Mouse (Mus musculus) liver, embryonic 16.5 days (tissue): Measurements from ENCODE around the gene Cd48. TPM values are rescaled to one million over a fixed set of nuclear protein-coding genes. Genes with fewer than 3 reads are reported as not detected.

Experiments used
- ATAC-seq: fragments of 200-750 bp; cut with Nextera tagmentation; 2 replicates; pipeline ENCODE4 v1.8.0; 2017; ENCODE audit warnings: low read depth, mild to moderate bottlenecking, moderate number of reproducible peaks, moderate library complexity
- H3K27ac ChIP-seq: fragments of 300-500 bp; sonication (generic); 2 replicates; pipeline ENCODE4 v1.5.1; 2014; ENCODE audit warnings: mild to moderate bottlenecking, low read length
- H3K27me3 ChIP-seq: fragments of 300-500 bp; sonication (generic); 2 replicates; pipeline ENCODE4 v1.6.1; 2014; ENCODE audit warnings: low read depth, low read length, mixed read lengths; ENCODE audit not compliant: control insufficient read depth, insufficient read depth
- H3K36me3 ChIP-seq: fragments of 300-500 bp; sonication (generic); 2 replicates; pipeline ENCODE4 v1.6.1; 2014; ENCODE audit warnings: mild to moderate bottlenecking; ENCODE audit not compliant: control insufficient read depth, insufficient read depth
- H3K4me1 ChIP-seq: fragments of 300-500 bp; sonication (generic); 2 replicates; pipeline ENCODE4 v1.6.1; 2014; ENCODE audit warnings: low read depth, low read length, mixed read lengths; ENCODE audit not compliant: control insufficient read depth
- H3K4me2 ChIP-seq: fragments of 300-500 bp; sonication (generic); 2 replicates; pipeline ENCODE4 v1.6.1; 2014; ENCODE audit warnings: low read depth, low read length, mixed read lengths
- H3K4me3 ChIP-seq: fragments of 300-500 bp; sonication (generic); 2 replicates; pipeline ENCODE4 v1.5.1; 2014; ENCODE audit warnings: low read depth, mild to moderate bottlenecking, low read length
- H3K9ac ChIP-seq: fragments of 300-500 bp; sonication (generic); 2 replicates; pipeline ENCODE4 v1.6.1; 2014; ENCODE audit warnings: low read depth, low read length
- H3K9me3 ChIP-seq: fragments of 300-500 bp; sonication (generic); replicated peaks from 2 replicates; pipeline ENCODE4 v1.6.1; 2016; ENCODE audit warnings: low read length; ENCODE audit not compliant: control insufficient read depth
- WGBS: fragments of 180-500 bp; shearing (Covaris S2); extraction: QIAGEN DNeasy Blood & Tissue Kit; methylation state at CpG from one replicate; pipeline ENCODE4 v1.1.7; 2014; ENCODE audit not compliant: insufficient replicate concordance; 5-methylcytosine and 5-hydroxymethylcytosine counted together
- microRNA-seq: library from miRNA; unstranded; fragments of <30 nt; microRNA quantifications from one replicate; pipeline ENCODE4, GENCODE M21; 2016
- polyA plus RNA-seq: library from polyadenylated mRNA; unstranded; fragments of >200 nt; fragmentation: Nextera tagmentation; extraction: Ambion mirVana; gene quantifications from 2 replicates; pipeline ENCODE4 v1.2.1, GENCODE M21; 2015

The Cd48 gene
- polyA plus RNA-seq, 1 experiment from 2014 or later, result 10.9 TPM

DNA sequence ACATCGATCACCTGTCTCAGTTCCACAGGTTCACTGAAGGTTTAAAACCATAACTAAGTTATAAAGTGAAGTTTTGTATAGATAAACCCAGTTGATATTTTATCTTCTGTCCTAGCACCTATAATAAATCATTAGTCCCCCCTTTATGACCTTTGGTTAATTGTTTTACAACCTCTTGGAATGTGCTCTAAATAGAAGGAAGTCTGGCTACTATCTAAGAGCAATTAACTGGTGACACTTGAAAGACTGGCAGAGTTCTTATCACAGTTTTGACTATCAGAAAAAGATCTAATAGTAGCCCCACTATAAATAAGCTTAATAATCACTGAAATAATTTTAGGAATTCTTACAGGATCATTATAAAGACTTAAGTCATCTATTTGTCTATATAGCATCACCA, 34.4 kb downstream of the Cd48 start:
- Histone ChIP-seq H3K9me3 (no peaks in the 10 kb centered on the region), H3K4me1 (no peaks in the 10 kb centered on the region), H3K27me3 (no peaks in the 10 kb centered on the region), H3K4me2 (no peak overlapping the region), H3K4me3 (no peak overlapping the region), H3K9ac (no peak overlapping the region), H3K27ac (no peak overlapping the region), H3K36me3 (no peaks in the 10 kb centered on the region)
- WGBS, result 72% methylated on average over 1 of the region's 1 CpGs
- ATAC-seq, result no peak

DNA sequence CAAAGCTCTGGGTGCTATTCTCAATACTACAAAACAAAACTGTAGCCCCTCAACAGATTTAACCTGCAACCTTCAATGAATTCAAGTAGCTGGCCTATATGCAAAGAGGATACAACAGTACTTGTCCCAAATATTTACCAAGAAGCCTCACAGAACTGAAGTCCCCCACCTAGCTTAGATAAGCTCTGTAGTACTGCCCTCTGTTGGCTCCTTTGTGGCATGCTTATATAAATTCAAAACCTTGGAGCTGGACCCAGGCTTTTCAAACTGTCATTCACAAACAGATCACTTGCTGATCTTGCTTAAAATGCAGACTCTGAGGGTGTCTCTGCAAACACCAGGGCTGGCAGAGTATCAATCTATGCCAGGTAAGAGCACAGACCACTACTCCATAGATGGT, 49.4 kb downstream of the Cd48 start:
- H3K36me3 ChIP-seq, result no peaks in the 10 kb centered on the region
- H3K9me3 ChIP-seq, result no peaks in the 10 kb centered on the region
- no peak overlapping the region for H3K4me3 ChIP-seq
- no peak overlapping the region for H3K27ac ChIP-seq
- no peak for ATAC-seq
- no peaks in the 10 kb centered on the region for H3K4me1 ChIP-seq
- no peaks in the 10 kb centered on the region for H3K27me3 ChIP-seq
- no peak overlapping the region for H3K9ac ChIP-seq
- H3K4me2 ChIP-seq, result no peak overlapping the region

DNA sequence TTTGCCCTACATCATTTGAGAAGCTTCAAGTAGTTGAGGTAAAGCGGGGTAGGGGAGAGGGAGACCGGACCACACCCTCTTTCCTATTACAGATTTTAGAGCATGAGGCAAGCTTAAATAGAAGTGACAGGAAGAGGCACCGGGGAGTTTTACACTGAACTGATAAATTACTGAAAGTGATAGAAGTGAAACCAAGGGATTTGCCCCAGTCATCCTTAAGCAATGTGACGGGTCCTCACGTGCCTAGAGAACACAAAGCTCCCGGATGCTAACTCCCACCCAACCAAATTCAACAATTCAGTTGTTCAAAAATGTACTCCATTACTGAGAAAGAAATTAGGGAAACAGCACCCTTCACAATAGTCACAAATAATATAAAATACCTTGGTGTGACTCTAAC, 53.1 kb downstream of the Cd48 start:
- Histone ChIP-seq H3K9me3 (no peaks in the 10 kb centered on the region), H3K36me3 (no peaks in the 10 kb centered on the region), H3K4me3 (no peak overlapping the region), H3K27me3 (no peaks in the 10 kb centered on the region), H3K27ac (no peak overlapping the region), H3K9ac (no peak overlapping the region), H3K4me2 (no peak overlapping the region), H3K4me1 (no peaks in the 10 kb centered on the region)
- ATAC-seq, result no peak
- WGBS, result 49% methylated on average over 6 of the region's 6 CpGs

DNA sequence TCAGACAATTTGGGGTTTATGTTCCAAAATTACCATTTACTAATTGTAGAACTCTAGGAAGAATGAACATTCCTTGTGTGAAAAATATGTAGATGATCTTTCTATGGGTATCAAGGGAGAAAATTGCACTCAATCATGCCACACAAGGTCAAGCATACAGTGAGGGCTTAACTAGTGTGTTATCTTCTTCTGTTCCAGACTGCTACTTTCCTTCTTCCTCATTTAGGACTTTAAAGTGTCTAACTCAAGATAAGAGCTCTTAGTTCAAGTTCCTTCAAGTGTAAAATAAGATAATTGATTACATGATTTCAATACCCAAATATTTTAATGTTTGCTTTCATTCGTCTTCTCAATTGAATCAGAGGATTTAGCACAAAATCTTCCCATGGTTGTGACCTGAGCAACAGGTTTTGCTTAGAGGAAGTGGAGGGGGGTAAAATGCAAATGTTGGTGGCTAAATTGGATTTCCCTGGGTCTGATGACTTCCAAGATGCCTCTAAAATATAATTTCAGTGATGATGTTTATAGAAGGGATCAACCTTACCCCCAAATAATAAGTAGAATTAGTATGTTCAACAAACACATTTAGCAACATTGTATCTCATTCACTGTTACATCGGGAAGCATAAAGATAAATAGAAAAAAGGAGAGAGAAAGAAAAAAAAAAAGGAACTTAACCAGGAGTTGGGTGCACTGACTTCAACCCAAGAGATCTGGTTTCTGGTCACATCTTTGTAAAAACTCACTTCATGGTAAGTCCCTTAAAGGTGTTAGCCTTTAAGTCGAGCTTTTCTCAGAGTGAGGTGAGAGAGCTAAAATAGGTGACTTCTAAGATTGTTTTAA, 66.5 kb downstream of the Cd48 start:
- Histone ChIP-seq H3K9me3 (no peaks in the 10 kb centered on the region; the same call in 1 of the 2 replicates), H3K27me3 (no peaks in the 10 kb centered on the region), H3K4me3 (no peak overlapping the region), H3K4me2 (no peak overlapping the region), H3K9ac (no peak overlapping the region), H3K4me1 (no peaks in the 10 kb centered on the region), H3K27ac (no peak overlapping the region), H3K36me3 (no peaks in the 10 kb centered on the region)
- WGBS, result 46% methylated on average over 3 of the region's 3 CpGs
- ATAC-seq, result no peak

Small RNA genes lying within 50 kb of the gene (microRNA-seq; reads per million reads assigned to microRNA genes)
- gene Mir7683, result not detected

Other genes with a start within 250 kb of the Cd48 start
- 33.8 and 34.2 TPM in 2 replicates for gene F11r, start 244.5 kb upstream of the Cd48 start, polyA plus RNA-seq
- gene Alyref2, start 178.5 kb upstream of the Cd48 start, polyA plus RNA-seq, result 2.6 and 3.5 TPM in 2 replicates
- gene Itln1, start 146.7 kb upstream of the Cd48 start, polyA plus RNA-seq, result not detected in 2 replicates
- 0.36 and 0.48 TPM in 2 replicates for gene Cd244a, start 122.8 kb upstream of the Cd48 start, polyA plus RNA-seq
- gene Ly9, start 74.6 kb upstream of the Cd48 start, polyA plus RNA-seq, result 1.5 and 1.7 TPM in 2 replicates
- gene Slamf7, start 29.0 kb upstream of the Cd48 start, polyA plus RNA-seq, result 1.5 and 1.9 TPM in 2 replicates
- gene Slamf1, start 85.1 kb downstream of the Cd48 start, polyA plus RNA-seq, result 1.6 and 1.7 TPM in 2 replicates
- 6.4 and 7.3 TPM in 2 replicates for gene Cd84, start 157.7 kb downstream of the Cd48 start, polyA plus RNA-seq
- 0.05 TPM in 1 of 2 replicates, not detected in the other for gene Gm10521, start 213.7 kb downstream of the Cd48 start, polyA plus RNA-seq
- 4.1 and 5.0 TPM in 2 replicates for gene Slamf6, start 235.5 kb downstream of the Cd48 start, polyA plus RNA-seq